Mouse (Mus musculus): Measurements from ENCODE around the gene Dut. TPM values are rescaled to one million over a fixed set of nuclear protein-coding genes. Genes with fewer than 3 reads are reported as not detected.
"Not testable (repeated sequence)": the region's sequence is repeated elsewhere in the genome, so short reads cannot be mapped to it uniquely, and the experiment has no call there.

Gene Dut
- total and polyA plus RNA-seq, 2 experiments, result 8.6 to 16.8 TPM

- Histone ChIP-seq H3K4me3 (ENCODE audit: insufficient read depth, low read depth, low read length) (no peak overlapping the region), H3K4me1 (ENCODE audit: control insufficient read depth, insufficient read depth, low read length) (no peaks in the 10 kb centered on the region), H3K36me3 (ENCODE audit: control insufficient read depth, insufficient read depth, low read length) (no peaks in the 10 kb centered on the region), H3K27me3 (ENCODE audit: control insufficient read depth, insufficient read depth, low read length) (no peaks in the 10 kb centered on the region), H3K79me2 (ENCODE audit: control insufficient read depth, insufficient read depth, low read length) (no peaks in the 10 kb centered on the region), H3K27ac (replicated peaks; ENCODE audit: insufficient read depth, low read depth, low read length) (no peak overlapping the region), H3K9ac (ENCODE audit: low read depth, low read length) (no peak overlapping the region)
- DNase-seq (ENCODE audit: extremely low read depth, low read depth, low spot score), result no peak
- TF ChIP-seq CTCF (IDR thresholded peaks at IDR 0.05; ENCODE audit: low read depth, low read length) (no peak), POLR2A (IDR thresholded peaks at IDR 0.05; ENCODE audit: extremely low read depth, insufficient read depth, low read length) (no peak)
- WGBS, result 75% methylated on average over 5 of the region's 5 CpGs
Measured at GRCm38 (mm10) chr2:125276692-125277091, 29.7 kb downstream of the Dut start.

GRCm38 (mm10) chr2:125278474-125278873 lies 31.5 kb downstream of the Dut start:
- TF ChIP-seq CTCF (IDR thresholded peaks at IDR 0.05; ENCODE audit: low read depth, low read length) (no peak), POLR2A (IDR thresholded peaks at IDR 0.05; ENCODE audit: extremely low read depth, insufficient read depth, low read length) (no peak)
- WGBS, result 37% methylated on average over 7 of the region's 7 CpGs
- Histone ChIP-seq H3K4me1 (ENCODE audit: control insufficient read depth, insufficient read depth, low read length) (no peaks in the 10 kb centered on the region), H3K9ac (ENCODE audit: low read depth, low read length) (no peak overlapping the region), H3K4me3 (ENCODE audit: insufficient read depth, low read depth, low read length) (no peak overlapping the region), H3K36me3 (ENCODE audit: control insufficient read depth, insufficient read depth, low read length) (no peaks in the 10 kb centered on the region), H3K27ac (replicated peaks; ENCODE audit: insufficient read depth, low read depth, low read length) (no peak overlapping the region), H3K27me3 (ENCODE audit: control insufficient read depth, insufficient read depth, low read length) (no peaks in the 10 kb centered on the region), H3K79me2 (ENCODE audit: control insufficient read depth, insufficient read depth, low read length) (no peaks in the 10 kb centered on the region)
- no peak for DNase-seq (ENCODE audit: extremely low read depth, low read depth, low spot score)

DNA sequence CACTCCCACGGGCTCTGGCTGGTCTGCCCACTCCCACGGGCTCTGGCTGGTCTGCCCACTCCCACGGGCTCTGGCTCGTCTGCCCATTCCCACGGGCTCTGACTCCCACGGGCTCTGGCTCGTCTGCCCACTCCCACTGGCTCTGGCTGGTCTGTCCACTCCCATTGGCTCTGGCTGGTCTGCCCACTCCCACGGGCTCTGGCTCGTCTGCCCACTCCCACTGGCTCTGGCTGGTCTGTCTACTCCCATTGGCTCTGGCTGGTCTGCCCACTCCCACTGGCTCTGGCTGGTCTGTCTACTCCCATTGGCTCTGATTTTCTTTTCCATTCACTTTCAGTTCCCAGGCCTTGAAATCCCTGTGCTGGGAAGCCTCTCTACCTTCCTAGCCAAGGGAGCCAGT lies 33.0 kb downstream of the Dut start:
- not testable (repeated sequence) for H3K4me1 ChIP-seq (ENCODE audit: control insufficient read depth, insufficient read depth, low read length)

DNA sequence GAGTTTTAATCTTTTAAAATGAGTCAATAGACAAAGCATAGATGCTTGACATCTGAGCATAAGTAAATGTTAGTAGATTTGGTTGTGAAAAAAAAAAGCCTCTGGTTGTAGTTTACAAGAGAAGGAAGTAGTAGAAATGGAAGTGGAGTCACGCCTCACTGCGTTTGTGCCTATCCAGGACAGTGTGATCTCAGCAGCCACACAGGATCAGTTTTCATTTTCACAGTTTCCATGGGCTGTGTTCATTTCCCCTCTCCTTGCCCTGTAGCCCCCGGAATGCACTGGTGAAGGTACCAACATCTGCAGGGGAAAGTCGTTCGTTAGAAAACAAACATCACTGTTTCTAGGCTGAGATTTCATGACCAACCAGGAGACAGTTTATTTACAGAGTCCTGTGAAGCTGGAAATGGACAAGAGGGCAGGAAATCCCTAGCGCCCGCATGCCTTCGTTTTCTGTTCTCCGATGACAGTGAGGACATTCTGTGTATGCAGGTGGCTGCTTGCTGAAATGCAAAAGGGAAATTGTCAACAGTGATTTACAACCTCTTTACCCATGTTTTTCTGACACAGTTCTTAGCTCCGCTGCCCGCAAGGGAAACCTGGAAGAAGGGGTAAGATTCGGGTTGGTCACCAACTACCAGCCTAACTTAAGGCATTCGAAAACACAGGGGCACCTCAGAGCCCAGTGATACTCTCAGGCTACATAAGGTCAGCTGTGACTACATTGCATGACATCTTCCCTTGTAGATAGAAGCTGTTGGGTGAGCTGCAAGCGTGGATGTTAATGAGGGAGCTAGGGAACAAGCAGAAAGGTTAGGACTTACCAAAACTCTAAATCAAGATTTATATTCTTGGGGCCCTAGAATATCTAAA lies 35.6 kb downstream of the Dut start:
- Histone ChIP-seq H3K79me2 (ENCODE audit: control insufficient read depth, insufficient read depth, low read length) (no peaks in the 10 kb centered on the region), H3K36me3 (ENCODE audit: control insufficient read depth, insufficient read depth, low read length) (no peaks in the 10 kb centered on the region), H3K4me1 (ENCODE audit: control insufficient read depth, insufficient read depth, low read length) (no peaks in the 10 kb centered on the region), H3K9ac (ENCODE audit: low read depth, low read length) (no peak overlapping the region), H3K4me3 (ENCODE audit: insufficient read depth, low read depth, low read length) (no peak overlapping the region), H3K27ac (replicated peaks; ENCODE audit: insufficient read depth, low read depth, low read length) (no peak overlapping the region), H3K27me3 (ENCODE audit: control insufficient read depth, insufficient read depth, low read length) (no peaks in the 10 kb centered on the region; the same call in 1 of the 2 replicates)
- TF ChIP-seq POLR2A (IDR thresholded peaks at IDR 0.05; ENCODE audit: extremely low read depth, insufficient read depth, low read length) (no peak), CTCF (IDR thresholded peaks at IDR 0.05; ENCODE audit: low read depth, low read length) (no peak)
- DNase-seq (ENCODE audit: extremely low read depth, low read depth, low spot score), result no peak
- WGBS, result 46% methylated on average over 14 of the region's 14 CpGs

More for the DNA sequence above, 33.0 kb downstream of the Dut start:
- H3K27ac ChIP-seq (replicated peaks; ENCODE audit: insufficient read depth, low read depth, low read length); H3K79me2 ChIP-seq (ENCODE audit: control insufficient read depth, insufficient read depth, low read length); H3K27me3 ChIP-seq (ENCODE audit: control insufficient read depth, insufficient read depth, low read length); DNase-seq (ENCODE audit: extremely low read depth, low read depth, low spot score); H3K9ac ChIP-seq (ENCODE audit: low read depth, low read length); H3K4me3 ChIP-seq (ENCODE audit: insufficient read depth, low read depth, low read length); H3K36me3 ChIP-seq (ENCODE audit: control insufficient read depth, insufficient read depth, low read length): not testable (repeated sequence)
- 88% methylated on average over 9 of the region's 9 CpGs for WGBS

DNA sequence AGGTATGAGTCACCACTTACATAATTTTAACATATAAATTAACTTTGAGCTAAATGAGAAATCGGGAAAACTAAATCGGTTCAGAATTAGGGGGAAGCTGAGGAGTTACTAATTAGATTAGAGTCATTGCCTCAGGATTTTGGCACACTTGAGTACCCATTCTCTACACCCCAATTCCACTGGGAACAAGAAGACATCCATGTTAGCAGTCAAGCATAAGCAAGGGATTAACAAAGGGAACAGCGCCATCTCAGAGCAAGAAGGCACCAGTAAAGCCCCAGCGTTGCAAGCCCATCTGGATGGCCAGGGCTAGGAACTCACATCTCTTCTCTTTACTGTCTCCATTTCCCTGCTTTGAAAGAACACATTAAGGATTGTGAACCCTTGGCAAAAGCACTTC lies 38.8 kb downstream of the Dut start:
- Histone ChIP-seq H3K27me3 (ENCODE audit: control insufficient read depth, insufficient read depth, low read length) (no peaks in the 10 kb centered on the region; the same call in 1 of the 2 replicates), H3K36me3 (ENCODE audit: control insufficient read depth, insufficient read depth, low read length) (no peaks in the 10 kb centered on the region)
- WGBS, result 91% methylated on average over 4 of the region's 4 CpGs

More for the DNA sequence above, 38.8 kb downstream of the Dut start:
- no peak overlapping the region for H3K9ac ChIP-seq (ENCODE audit: low read depth, low read length)
- no peak overlapping the region for H3K4me3 ChIP-seq (ENCODE audit: insufficient read depth, low read depth, low read length)
- H3K27ac ChIP-seq (replicated peaks; ENCODE audit: insufficient read depth, low read depth, low read length), result no peak overlapping the region
- no peaks in the 10 kb centered on the region for H3K79me2 ChIP-seq (ENCODE audit: control insufficient read depth, insufficient read depth, low read length)
- H3K4me1 ChIP-seq (ENCODE audit: control insufficient read depth, insufficient read depth, low read length), result no peaks in the 10 kb centered on the region
- no peak for DNase-seq (ENCODE audit: extremely low read depth, low read depth, low spot score)
- TF ChIP-seq CTCF (IDR thresholded peaks at IDR 0.05; ENCODE audit: low read depth, low read length), result no peak
- no peak for TF ChIP-seq POLR2A (IDR thresholded peaks at IDR 0.05; ENCODE audit: extremely low read depth, insufficient read depth, low read length)

Data from liver, adult 2 months (tissue).